Mouse (Mus musculus): Measurements from ENCODE around the gene Nxpe4. TPM values are rescaled to one million over a fixed set of nuclear protein-coding genes. Genes with fewer than 3 reads are reported as not detected.

Nxpe4 gene
- polyA plus RNA-seq, 1 experiment from 2014 or later: 8.7 TPM

DNA sequence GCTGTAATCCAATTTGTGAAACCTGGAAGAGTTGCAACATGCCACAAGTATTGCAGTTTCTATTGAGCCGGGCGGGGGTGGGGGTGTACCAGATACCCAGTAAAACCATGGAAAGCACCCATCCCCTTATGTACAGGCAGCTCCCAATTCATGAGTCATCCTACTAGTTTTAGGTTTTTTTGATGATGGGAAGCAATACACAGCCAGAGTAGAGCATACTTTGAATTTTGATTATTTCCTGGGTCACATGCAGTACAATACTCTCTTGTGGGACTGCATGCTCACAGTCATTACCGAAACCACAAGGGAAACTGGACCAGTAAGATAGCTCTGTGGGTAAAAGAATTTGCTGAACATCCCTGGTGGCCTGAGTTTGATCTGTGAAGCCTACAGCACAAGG, 195.3 kb downstream of the Nxpe4 start:
- H3K9me3 ChIP-seq (replicated peaks; ENCODE audit: control insufficient read depth, low read length): no peaks in the 10 kb centered on the region
- no peak overlapping the region for H3K4me3 ChIP-seq (ENCODE audit: low read depth, low read length)
- no peak for ATAC-seq (ENCODE audit: low read depth)
- H3K36me3 ChIP-seq (ENCODE audit: control insufficient read depth, insufficient read depth): no peaks in the 10 kb centered on the region
- peaks cover 73% of the 10 kb centered on the region for H3K4me1 ChIP-seq (ENCODE audit: control insufficient read depth, low read depth, low read length)
- peak overlapping the region; percentile 0; the same call in 1 of the 2 replicates for H3K27ac ChIP-seq (ENCODE audit: low read length)
- no peaks in the 10 kb centered on the region for H3K27me3 ChIP-seq (ENCODE audit: control insufficient read depth, insufficient read depth, low read depth, low read length)
- H3K4me2 ChIP-seq (ENCODE audit: low read depth, low read length): no peak overlapping the region
- no peak overlapping the region for H3K9ac ChIP-seq (ENCODE audit: low read depth, low read length)
- 32% methylated on average over 3 of the region's 3 CpGs for WGBS (ENCODE audit: insufficient replicate concordance)

DNA sequence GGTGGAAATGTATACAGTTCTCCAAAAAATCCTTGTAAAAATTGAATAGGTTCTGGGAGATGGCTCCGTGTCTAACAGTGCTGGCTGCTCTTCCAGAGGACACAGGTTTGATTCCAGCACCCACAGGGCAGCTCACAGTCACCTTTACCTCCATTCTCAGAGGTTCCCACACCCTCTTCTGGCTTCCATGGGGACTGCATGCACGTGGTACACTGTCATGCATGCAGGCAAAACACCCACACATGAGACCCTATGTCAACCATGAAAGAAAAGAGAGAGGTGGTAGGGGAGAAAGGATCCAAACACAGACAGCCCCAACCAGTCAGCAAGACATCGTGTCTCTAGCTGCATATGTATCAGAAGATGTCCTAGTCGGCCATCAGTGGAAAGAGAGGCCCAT, 199.0 kb downstream of the Nxpe4 start:
- Histone ChIP-seq H3K9ac (ENCODE audit: low read depth, low read length) (no peak overlapping the region; the same call in 1 of the 2 replicates), H3K4me1 (ENCODE audit: control insufficient read depth, low read depth, low read length) (peaks cover 63% of the 10 kb centered on the region), H3K9me3 (replicated peaks; ENCODE audit: control insufficient read depth, low read length) (no peaks in the 10 kb centered on the region), H3K36me3 (ENCODE audit: control insufficient read depth, insufficient read depth) (no peaks in the 10 kb centered on the region), H3K4me2 (ENCODE audit: low read depth, low read length) (no peak overlapping the region), H3K27ac (ENCODE audit: low read length) (peak overlapping the region; percentile 100), H3K27me3 (ENCODE audit: control insufficient read depth, insufficient read depth, low read depth, low read length) (no peaks in the 10 kb centered on the region), H3K4me3 (ENCODE audit: low read depth, low read length) (no peak overlapping the region)
- ATAC-seq (ENCODE audit: low read depth): no peak
- 60% methylated on average over 4 of the region's 4 CpGs for WGBS (ENCODE audit: insufficient replicate concordance)

DNA sequence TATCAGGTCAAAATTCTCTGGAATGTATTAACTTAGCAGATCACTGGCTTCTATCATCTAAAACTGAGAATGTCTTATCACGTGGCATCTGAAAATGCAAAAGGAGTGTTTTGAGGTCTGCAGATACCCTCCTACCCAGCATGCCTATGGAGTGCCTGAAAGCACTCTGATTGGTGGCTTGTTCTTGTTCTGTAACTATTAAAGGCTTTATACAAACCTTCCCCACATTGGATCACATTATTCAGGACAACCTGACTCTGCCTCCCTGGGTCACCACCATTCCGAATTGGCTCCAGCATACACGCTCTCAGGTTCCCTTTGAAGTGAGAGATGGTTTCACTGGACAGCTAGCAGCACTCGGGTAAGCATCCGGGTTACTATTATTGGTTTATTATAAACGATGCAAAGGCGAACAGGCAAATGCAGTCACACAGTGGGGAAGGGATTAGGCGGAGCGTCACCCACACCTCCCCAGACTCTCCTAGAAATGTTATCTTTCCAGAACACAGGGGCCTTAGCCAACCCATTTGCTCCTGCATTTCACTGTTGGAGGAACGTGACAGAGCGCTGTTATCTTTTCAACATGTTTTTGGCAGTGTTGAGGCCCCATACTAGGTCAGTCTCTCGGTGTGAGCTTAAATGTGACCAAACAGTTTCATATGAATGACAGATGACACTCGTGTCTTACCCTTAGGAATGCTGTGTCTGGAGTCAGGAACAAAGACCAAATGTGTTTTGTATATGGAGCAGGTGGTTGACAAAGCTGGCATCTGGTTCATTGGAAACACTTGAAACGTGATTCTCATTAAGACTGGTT, 200.2 kb downstream of the Nxpe4 start:
- Histone ChIP-seq H3K27me3 (ENCODE audit: control insufficient read depth, insufficient read depth, low read depth, low read length) (no peaks in the 10 kb centered on the region), H3K9ac (ENCODE audit: low read depth, low read length) (peak overlapping the region; percentile 65), H3K4me3 (ENCODE audit: low read depth, low read length) (peak overlapping the region; percentile 55), H3K36me3 (ENCODE audit: control insufficient read depth, insufficient read depth) (no peaks in the 10 kb centered on the region), H3K4me1 (ENCODE audit: control insufficient read depth, low read depth, low read length) (peaks cover 62% of the 10 kb centered on the region), H3K4me2 (ENCODE audit: low read depth, low read length) (peak overlapping the region; percentile 70), H3K27ac (ENCODE audit: low read length) (peak overlapping the region; percentile 100), H3K9me3 (replicated peaks; ENCODE audit: control insufficient read depth, low read length) (no peaks in the 10 kb centered on the region)
- peak; percentile 98 for ATAC-seq (ENCODE audit: low read depth)
- WGBS (ENCODE audit: insufficient replicate concordance): 21% methylated on average over 14 of the region's 14 CpGs

DNA sequence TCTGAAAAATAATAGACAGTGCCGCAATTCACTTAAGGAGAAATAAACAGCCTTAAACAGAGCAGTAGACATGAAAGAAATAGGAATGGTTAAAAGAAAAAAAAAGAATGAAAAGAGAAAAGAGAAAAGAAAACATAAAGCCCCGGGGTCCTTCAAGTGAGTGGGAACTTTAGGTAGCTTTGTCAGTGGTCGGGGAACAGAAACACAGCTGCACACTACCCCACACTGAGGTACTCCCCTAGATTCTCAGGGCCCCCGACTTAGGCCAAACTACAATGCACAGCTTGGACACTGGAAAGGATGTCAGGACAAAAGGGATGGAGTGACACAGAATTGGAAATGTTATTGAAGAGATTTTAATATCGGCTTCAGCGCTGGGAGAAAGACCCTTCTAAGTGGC, 200.9 kb downstream of the Nxpe4 start:
- no peaks in the 10 kb centered on the region for H3K27me3 ChIP-seq (ENCODE audit: control insufficient read depth, insufficient read depth, low read depth, low read length)
- peaks cover 57% of the 10 kb centered on the region for H3K4me1 ChIP-seq (ENCODE audit: control insufficient read depth, low read depth, low read length)
- H3K9ac ChIP-seq (ENCODE audit: low read depth, low read length): peak overlapping the region; percentile 65
- H3K4me2 ChIP-seq (ENCODE audit: low read depth, low read length): peak overlapping the region; percentile 69
- peak overlapping the region; percentile 55 for H3K4me3 ChIP-seq (ENCODE audit: low read depth, low read length)
- ATAC-seq (ENCODE audit: low read depth): no peak
- peak overlapping the region; percentile 100 for H3K27ac ChIP-seq (ENCODE audit: low read length)
- WGBS (ENCODE audit: insufficient replicate concordance): 55% methylated on average over 6 of the region's 6 CpGs
- no peaks in the 10 kb centered on the region for H3K9me3 ChIP-seq (replicated peaks; ENCODE audit: control insufficient read depth, low read length)
- H3K36me3 ChIP-seq (ENCODE audit: control insufficient read depth, insufficient read depth): no peaks in the 10 kb centered on the region

DNA sequence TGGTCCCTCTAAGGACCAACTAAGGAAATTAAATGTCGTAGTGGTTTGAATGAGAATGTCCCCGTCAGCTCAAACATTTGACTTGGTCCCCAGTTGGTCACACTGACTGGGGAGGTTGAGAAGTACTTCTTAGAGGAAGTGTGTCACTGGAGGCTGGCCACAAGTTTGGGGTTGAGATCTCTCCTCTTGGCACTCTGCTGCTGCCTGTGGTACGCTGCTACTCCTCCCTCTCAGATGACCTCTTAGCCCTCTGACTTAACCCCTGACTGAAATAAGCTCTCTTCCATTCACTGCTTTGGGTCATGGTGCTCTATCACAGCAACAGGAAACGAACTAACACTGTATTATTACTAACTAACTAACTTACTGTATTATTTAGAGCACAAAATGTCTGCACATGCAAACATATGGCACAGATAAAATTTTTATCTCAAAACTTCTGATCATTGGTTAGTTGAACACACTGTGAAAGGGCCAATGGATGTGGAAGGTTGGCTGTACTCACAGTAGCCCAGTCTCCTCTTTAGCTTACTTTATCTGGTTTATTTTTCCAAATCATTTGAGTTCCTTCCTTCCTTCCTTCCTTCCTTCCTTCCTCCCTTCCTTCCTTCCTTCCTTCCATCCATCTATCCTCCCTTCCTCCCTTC, 211.5 kb downstream of the Nxpe4 start:
- H3K9me3 ChIP-seq (replicated peaks; ENCODE audit: control insufficient read depth, low read length): no peaks in the 10 kb centered on the region
- peak; percentile 82 for ATAC-seq (ENCODE audit: low read depth)
- H3K9ac ChIP-seq (ENCODE audit: low read depth, low read length): no peak overlapping the region
- peak overlapping the region; percentile 76 for H3K27ac ChIP-seq (ENCODE audit: low read length)
- peak overlapping the region; percentile 18; the same call in 1 of the 2 replicates for H3K4me2 ChIP-seq (ENCODE audit: low read depth, low read length)
- no peak overlapping the region for H3K4me3 ChIP-seq (ENCODE audit: low read depth, low read length)
- peaks cover 16% of the 10 kb centered on the region for H3K4me1 ChIP-seq (ENCODE audit: control insufficient read depth, low read depth, low read length)
- H3K36me3 ChIP-seq (ENCODE audit: control insufficient read depth, insufficient read depth): no peaks in the 10 kb centered on the region
- H3K27me3 ChIP-seq (ENCODE audit: control insufficient read depth, insufficient read depth, low read depth, low read length): no peaks in the 10 kb centered on the region
- WGBS (ENCODE audit: insufficient replicate concordance): 40% methylated on average over 4 of the region's 4 CpGs

DNA sequence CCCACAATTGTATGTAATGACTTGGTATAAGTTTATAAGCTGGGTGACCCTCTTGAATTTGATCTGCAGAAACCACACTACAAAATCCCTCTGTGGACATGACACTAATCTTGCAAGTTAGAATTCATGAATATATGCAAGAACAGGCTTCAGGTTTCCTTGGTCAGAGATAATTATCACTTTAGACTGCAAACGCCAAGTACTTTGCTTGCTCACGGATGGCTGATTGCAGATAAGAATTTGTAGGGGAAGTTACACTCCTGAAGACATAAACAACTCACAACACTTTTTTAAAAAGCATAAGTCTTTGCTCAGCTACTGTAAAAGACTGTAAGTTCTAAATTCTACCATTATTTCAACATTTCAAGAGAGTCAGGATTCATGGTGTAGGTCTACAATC, 212.5 kb downstream of the Nxpe4 start:
- WGBS (ENCODE audit: insufficient replicate concordance): 6% methylated on average over 2 of the region's 2 CpGs
- peak; percentile 75 for ATAC-seq (ENCODE audit: low read depth)
- Histone ChIP-seq H3K4me2 (ENCODE audit: low read depth, low read length) (peak overlapping the region; percentile 12; the same call in 1 of the 2 replicates), H3K27ac (ENCODE audit: low read length) (peak overlapping the region; percentile 76), H3K4me3 (ENCODE audit: low read depth, low read length) (no peak overlapping the region), H3K36me3 (ENCODE audit: control insufficient read depth, insufficient read depth) (no peaks in the 10 kb centered on the region), H3K9me3 (replicated peaks; ENCODE audit: control insufficient read depth, low read length) (no peaks in the 10 kb centered on the region), H3K27me3 (ENCODE audit: control insufficient read depth, insufficient read depth, low read depth, low read length) (no peaks in the 10 kb centered on the region), H3K4me1 (ENCODE audit: control insufficient read depth, low read depth, low read length) (peaks cover 16% of the 10 kb centered on the region), H3K9ac (ENCODE audit: low read depth, low read length) (0 out of 2 replicates have a peak overlapping the region, but pooled peaks have one; percentile 3)

DNA sequence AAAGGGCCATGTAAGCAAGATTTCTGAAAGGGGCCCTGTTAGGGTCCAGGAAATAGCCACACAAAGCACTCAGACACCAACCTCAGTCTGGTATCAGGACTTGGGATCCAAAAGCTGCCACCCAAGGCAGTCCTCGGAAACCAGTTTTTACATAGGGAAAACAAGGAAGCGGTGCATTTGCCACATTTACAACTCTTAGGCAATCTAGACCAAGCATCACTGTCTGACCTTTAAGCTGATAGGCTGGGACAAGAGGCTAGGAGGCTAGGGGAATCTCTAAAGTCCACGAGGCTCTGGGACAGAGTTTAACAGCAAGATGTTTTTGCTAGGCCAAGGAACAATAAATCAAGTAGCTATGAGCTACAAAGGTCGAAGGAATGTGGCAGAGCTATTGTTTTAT, 226.6 kb downstream of the Nxpe4 start:
- Histone ChIP-seq H3K9me3 (replicated peaks; ENCODE audit: control insufficient read depth, low read length) (no peaks in the 10 kb centered on the region), H3K4me1 (ENCODE audit: control insufficient read depth, low read depth, low read length) (no peaks in the 10 kb centered on the region), H3K4me3 (ENCODE audit: low read depth, low read length) (no peak overlapping the region), H3K4me2 (ENCODE audit: low read depth, low read length) (no peak overlapping the region), H3K9ac (ENCODE audit: low read depth, low read length) (no peak overlapping the region), H3K27ac (ENCODE audit: low read length) (no peak overlapping the region), H3K36me3 (ENCODE audit: control insufficient read depth, insufficient read depth) (no peaks in the 10 kb centered on the region), H3K27me3 (ENCODE audit: control insufficient read depth, insufficient read depth, low read depth, low read length) (no peaks in the 10 kb centered on the region)
- 54% methylated on average over 4 of the region's 4 CpGs for WGBS (ENCODE audit: insufficient replicate concordance)
- ATAC-seq (ENCODE audit: low read depth): no peak

DNA sequence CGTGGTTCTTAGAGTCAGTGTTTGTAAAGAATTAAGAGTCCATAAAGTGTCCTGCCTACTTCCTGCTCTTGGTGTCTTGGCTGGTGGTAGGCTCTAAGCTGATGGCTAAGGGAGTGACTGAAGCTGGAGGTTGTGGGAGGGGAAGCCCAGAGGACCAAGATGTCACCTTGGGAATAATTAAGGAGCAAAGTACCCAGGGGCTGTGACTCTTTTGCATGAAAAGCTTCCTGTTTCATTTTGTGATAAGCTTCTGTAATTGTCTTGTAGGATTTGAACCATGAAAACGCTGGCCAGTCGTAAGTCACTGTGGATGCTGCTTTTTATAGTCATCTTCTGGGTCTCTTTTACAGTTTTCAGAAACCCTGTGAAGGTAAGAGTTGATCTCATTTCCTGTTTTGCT, 228.2 kb downstream of the Nxpe4 start:
- Histone ChIP-seq H3K27me3 (ENCODE audit: control insufficient read depth, insufficient read depth, low read depth, low read length) (no peaks in the 10 kb centered on the region), H3K4me2 (ENCODE audit: low read depth, low read length) (no peak overlapping the region), H3K4me1 (ENCODE audit: control insufficient read depth, low read depth, low read length) (no peaks in the 10 kb centered on the region), H3K9ac (ENCODE audit: low read depth, low read length) (no peak overlapping the region), H3K4me3 (ENCODE audit: low read depth, low read length) (no peak overlapping the region), H3K9me3 (replicated peaks; ENCODE audit: control insufficient read depth, low read length) (no peaks in the 10 kb centered on the region), H3K27ac (ENCODE audit: low read length) (no peak overlapping the region), H3K36me3 (ENCODE audit: control insufficient read depth, insufficient read depth) (no peaks in the 10 kb centered on the region)
- ATAC-seq (ENCODE audit: low read depth): no peak
- 57% methylated on average over 3 of the region's 3 CpGs for WGBS (ENCODE audit: insufficient replicate concordance)
